Mouse (Mus musculus) stomach, embryonic 16.5 days (tissue): ENCODE data around the gene Prss40. TPM values are rescaled to one million over a fixed set of nuclear protein-coding genes. Genes with fewer than 3 reads are reported as not detected.
A peak's percentile ranks its signal among the peaks of the same experiment; 100 is the strongest.

Source experiments
- ATAC-seq: fragments of 200-750 bp; cut with Nextera tagmentation; 2 replicates; pipeline ENCODE4 v1.8.0; 2017; ENCODE audit warnings: moderate number of reproducible peaks, moderate TSS enrichment; ENCODE audit not compliant: insufficient read depth, low FRiP score
- H3K27ac ChIP-seq: fragments of 300-500 bp; sonication (generic); 2 replicates; pipeline ENCODE4 v1.5.1; 2014; ENCODE audit warnings: low read length
- H3K27me3 ChIP-seq: fragments of 300-500 bp; sonication (generic); 2 replicates; pipeline ENCODE4 v1.6.1; 2014; ENCODE audit warnings: low read length, control low read depth, mixed read lengths; ENCODE audit not compliant: control insufficient read depth, insufficient read depth
- H3K36me3 ChIP-seq: fragments of 300-500 bp; sonication (generic); 2 replicates; pipeline ENCODE4 v1.6.1; 2014; ENCODE audit warnings: low read length; ENCODE audit not compliant: control insufficient read depth, insufficient read depth
- H3K4me1 ChIP-seq: fragments of 300-500 bp; sonication (generic); 2 replicates; pipeline ENCODE4 v1.6.1; 2014; ENCODE audit warnings: low read length, control low read depth, mixed read lengths; ENCODE audit not compliant: control insufficient read depth, insufficient read depth
- H3K4me2 ChIP-seq: fragments of 300-500 bp; sonication (generic); 2 replicates; pipeline ENCODE4 v1.6.1; 2014; ENCODE audit warnings: low read depth, low read length, mixed read lengths
- H3K4me3 ChIP-seq: fragments of 300-500 bp; sonication (generic); replicated peaks from 2 replicates; pipeline ENCODE4 v1.5.1; 2014; ENCODE audit warnings: mild to moderate bottlenecking, low read length
- H3K9ac ChIP-seq: fragments of 300-500 bp; sonication (generic); 2 replicates; pipeline ENCODE4 v1.6.1; 2014; ENCODE audit warnings: low read length
- H3K9me3 ChIP-seq: fragments of 300-500 bp; sonication (generic); replicated peaks from 2 replicates; pipeline ENCODE4 v1.6.1; 2016; ENCODE audit warnings: low read length, control low read depth; ENCODE audit not compliant: control insufficient read depth
- WGBS: fragments of 180-500 bp; shearing (Covaris S2); extraction: QIAGEN DNeasy Blood & Tissue Kit; methylation state at CpG from one replicate; pipeline ENCODE4 v1.1.7; 2014; 5-methylcytosine and 5-hydroxymethylcytosine counted together
- polyA plus RNA-seq: library from polyadenylated mRNA; unstranded; fragments of >200 nt; fragmentation: Nextera tagmentation; extraction: Ambion mirVana; gene quantifications from 2 replicates; pipeline ENCODE4 v1.2.1, GENCODE M21; 2015

The Prss40 gene
- polyA plus RNA-seq = not detected in 2 replicates

- 82% methylated on average over 15 of the region's 15 CpGs for WGBS
- Histone ChIP-seq H3K4me1 (no peaks in the 10 kb centered on the region), H3K4me3 (no peak within 1 kb of the TSS), H3K36me3 (no peaks in the 10 kb centered on the region), H3K4me2 (no peak within 1 kb of the TSS), H3K27me3 (no peaks in the 10 kb centered on the region), H3K9ac (no peak within 1 kb of the TSS), H3K9me3 (no peaks in the 10 kb centered on the region), H3K27ac (no peak within 1 kb of the TSS)
- no peak for ATAC-seq
Observed at GRCm38 (mm10) chr1:34560843-34561242, at the start of gene Prss40. Gene Prss40, minus strand, starts transcription at chr1:34560943.

DNA sequence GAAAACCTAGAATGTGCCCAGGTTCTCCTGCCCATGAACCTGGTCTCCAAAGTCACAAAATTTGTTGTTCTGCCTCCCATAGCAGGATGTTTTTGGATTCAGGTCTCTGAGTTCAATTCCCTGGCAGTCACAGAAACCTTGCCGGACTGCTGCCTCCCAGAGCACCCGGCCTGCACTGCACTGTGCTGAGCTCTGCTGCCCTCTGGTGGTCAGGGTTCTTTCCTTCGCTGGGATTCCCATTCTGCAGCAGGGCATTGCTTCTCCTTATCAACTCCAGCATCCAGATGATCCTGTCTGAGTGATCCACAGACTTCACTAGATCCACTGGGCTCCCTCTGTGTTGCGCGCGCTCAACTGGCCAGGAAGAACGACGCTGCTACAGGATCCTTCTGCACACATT is 41.6 kb upstream of the Prss40 start:
- H3K9ac ChIP-seq = no peak overlapping the region
- H3K4me1 ChIP-seq = no peaks in the 10 kb centered on the region
- H3K27ac ChIP-seq = no peak overlapping the region
- H3K9me3 ChIP-seq = no peaks in the 10 kb centered on the region
- no peaks in the 10 kb centered on the region for H3K36me3 ChIP-seq
- H3K4me2 ChIP-seq = no peak overlapping the region
- 16% methylated on average over 8 of the region's 8 CpGs for WGBS
- H3K4me3 ChIP-seq = no peak overlapping the region
- no peaks in the 10 kb centered on the region for H3K27me3 ChIP-seq
- ATAC-seq = no peak; the same call in 1 of the 2 replicates

DNA sequence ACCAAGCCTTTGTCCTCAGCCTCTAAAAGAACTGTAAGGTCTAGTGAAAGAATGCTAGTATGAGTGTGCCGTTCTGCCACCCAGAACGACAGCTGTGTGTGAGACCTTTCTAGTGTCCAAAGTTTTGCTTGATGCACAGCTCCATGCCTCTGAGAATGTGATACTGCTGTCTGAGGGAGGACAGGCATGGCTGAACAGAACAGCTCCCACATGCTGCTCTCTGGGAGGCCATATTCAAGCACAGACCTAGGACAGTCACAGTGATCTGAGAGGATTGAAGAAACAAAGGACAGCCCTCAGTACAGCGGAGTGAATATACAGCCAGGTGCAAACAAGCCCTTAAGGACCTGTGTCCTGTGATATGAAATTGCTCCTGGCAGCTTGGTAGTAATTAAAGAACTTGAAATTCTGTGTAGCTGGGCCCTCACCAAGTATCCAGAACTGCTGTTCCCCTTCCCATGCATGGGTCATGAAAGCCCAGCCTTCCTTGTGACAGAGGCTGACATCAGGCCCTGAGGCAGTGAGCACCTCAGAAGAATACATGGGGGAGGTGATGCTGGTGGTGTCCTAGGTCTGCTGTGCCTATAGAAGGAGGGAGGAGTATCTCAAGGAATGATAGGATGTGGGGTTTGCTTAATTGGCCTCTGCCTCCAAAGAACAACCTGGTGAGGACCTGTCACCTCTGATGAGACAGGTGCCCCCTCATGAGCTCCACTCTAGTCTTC is 40.7 kb upstream of the Prss40 start:
- ATAC-seq = no peak
- Histone ChIP-seq H3K27me3 (no peaks in the 10 kb centered on the region), H3K36me3 (no peaks in the 10 kb centered on the region), H3K9me3 (no peaks in the 10 kb centered on the region), H3K9ac (no peak overlapping the region), H3K27ac (no peak overlapping the region), H3K4me1 (no peaks in the 10 kb centered on the region), H3K4me3 (no peak overlapping the region), H3K4me2 (no peak overlapping the region)
- WGBS = 64% methylated on average over 3 of the region's 3 CpGs

DNA sequence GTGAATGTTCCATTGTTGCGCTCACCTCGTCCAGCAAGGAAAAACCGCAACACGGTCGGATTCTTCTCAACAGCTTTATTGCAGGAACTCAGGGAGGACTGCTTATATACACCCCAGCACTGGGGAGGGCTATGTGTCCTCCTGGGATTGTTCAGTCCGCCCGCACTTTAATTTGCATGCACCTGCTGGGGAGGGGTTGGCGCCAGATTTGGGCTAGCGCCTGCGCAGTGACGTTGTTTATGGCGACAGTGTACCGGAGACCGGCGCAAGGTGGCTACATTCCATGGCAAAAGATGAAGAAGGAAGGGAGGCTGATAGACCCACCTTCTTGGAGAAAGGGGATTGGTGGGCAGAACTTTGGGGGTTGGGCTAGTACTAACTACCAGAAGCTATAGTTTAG is 39.3 kb upstream of the Prss40 start:
- Histone ChIP-seq H3K36me3 (no peaks in the 10 kb centered on the region), H3K9ac (no peak overlapping the region), H3K9me3 (no peaks in the 10 kb centered on the region), H3K27ac (no peak overlapping the region), H3K4me1 (no peaks in the 10 kb centered on the region), H3K4me2 (no peak overlapping the region), H3K4me3 (no peak overlapping the region), H3K27me3 (no peaks in the 10 kb centered on the region)
- ATAC-seq = no peak
- WGBS = 79% methylated on average over 15 of the region's 15 CpGs

- H3K4me1 ChIP-seq = no peaks in the 10 kb centered on the region
- H3K36me3 ChIP-seq = no peaks in the 10 kb centered on the region
- no peak overlapping the region for H3K27ac ChIP-seq
- no peak for ATAC-seq
- WGBS = 76% methylated on average over 22 of the region's 22 CpGs
- no peak overlapping the region for H3K4me2 ChIP-seq
- no peak overlapping the region for H3K4me3 ChIP-seq
- H3K27me3 ChIP-seq = no peaks in the 10 kb centered on the region
- no peaks in the 10 kb centered on the region for H3K9me3 ChIP-seq
- no peak overlapping the region for H3K9ac ChIP-seq
Observed at GRCm38 (mm10) chr1:34587298-34588096, 26.8 kb upstream of the Prss40 start.

- Histone ChIP-seq H3K9ac (no peak overlapping the region), H3K4me1 (0 out of 2 replicates have a peak, but pooled peaks cover under 1% of the 10 kb centered on the region), H3K4me2 (no peak overlapping the region), H3K27me3 (peaks cover 11% of the 10 kb centered on the region; the same call in 1 of the 2 replicates), H3K9me3 (no peaks in the 10 kb centered on the region), H3K36me3 (no peaks in the 10 kb centered on the region), H3K4me3 (no peak overlapping the region), H3K27ac (no peak overlapping the region)
- ATAC-seq = no peak
- WGBS = 77% methylated on average over 4 of the region's 4 CpGs
Observed at GRCm38 (mm10) chr1:34584736-34585135, 24.0 kb upstream of the Prss40 start.

GRCm38 (mm10) chr1:34583821-34584263 is 23.1 kb upstream of the Prss40 start:
- H3K4me3 ChIP-seq = no peak overlapping the region
- 22% methylated on average over 4 of the region's 4 CpGs for WGBS

GRCm38 (mm10) chr1:34582218-34582617 is 21.5 kb upstream of the Prss40 start:
- H3K4me1 ChIP-seq = 0 out of 2 replicates have a peak, but pooled peaks cover 2% of the 10 kb centered on the region
- peaks cover 20% of the 10 kb centered on the region for H3K27me3 ChIP-seq
- H3K9me3 ChIP-seq = no peaks in the 10 kb centered on the region
- ATAC-seq = no peak
- WGBS = 77% methylated on average over 6 of the region's 6 CpGs
- no peak overlapping the region for H3K4me3 ChIP-seq
- H3K36me3 ChIP-seq = no peaks in the 10 kb centered on the region
- H3K4me2 ChIP-seq = no peak overlapping the region
- H3K27ac ChIP-seq = no peak overlapping the region
- H3K9ac ChIP-seq = no peak overlapping the region

More at GRCm38 (mm10) chr1:34583821-34584263, 23.1 kb upstream of the Prss40 start:
- no peaks in the 10 kb centered on the region for H3K36me3 ChIP-seq
- no peak for ATAC-seq
- H3K9ac ChIP-seq = no peak overlapping the region
- 0 out of 2 replicates have a peak, but pooled peaks cover 2% of the 10 kb centered on the region for H3K4me1 ChIP-seq
- no peak overlapping the region for H3K27ac ChIP-seq
- peaks cover 14% of the 10 kb centered on the region for H3K27me3 ChIP-seq
- H3K9me3 ChIP-seq = no peaks in the 10 kb centered on the region
- H3K4me2 ChIP-seq = no peak overlapping the region

- H3K4me3 ChIP-seq = peak overlapping the region; percentile 22
- H3K4me2 ChIP-seq = peak overlapping the region; percentile 58
- no peak; the same call in 1 of the 2 replicates for ATAC-seq
- no peak overlapping the region for H3K9ac ChIP-seq
- H3K4me1 ChIP-seq = 0 out of 2 replicates have a peak, but pooled peaks cover 2% of the 10 kb centered on the region
- peaks cover 20% of the 10 kb centered on the region for H3K27me3 ChIP-seq
- H3K36me3 ChIP-seq = no peaks in the 10 kb centered on the region
- no peaks in the 10 kb centered on the region for H3K9me3 ChIP-seq
- 3% methylated on average over 18 of the region's 18 CpGs for WGBS
- no peak overlapping the region for H3K27ac ChIP-seq
Observed at GRCm38 (mm10) chr1:34579782-34580356, 19.1 kb upstream of the Prss40 start.
